Mouse (Mus musculus) thymus, adult 2 months (tissue): ENCODE measurements around the gene a. TPM values are rescaled to one million over a fixed set of nuclear protein-coding genes. Genes with fewer than 3 reads are reported as not detected.

ENCODE experiments used
- DNase-seq: peaks from one replicate; pipeline ENCODE4 v3.0.0; 2021
- H3K27ac ChIP-seq: fragments of 200-500 bp; 2 replicates; pipeline ENCODE4 v1.5.1; 2012; ENCODE audit warnings: low read length, control low read depth; ENCODE audit not compliant: control insufficient read depth, insufficient read depth
- H3K27me3 ChIP-seq: fragments of 200-500 bp; 2 replicates; pipeline ENCODE4 v1.6.1; 2012; ENCODE audit warnings: mild to moderate bottlenecking, low read length, moderate library complexity, mixed read lengths; ENCODE audit not compliant: control insufficient read depth, insufficient read depth
- H3K36me3 ChIP-seq: fragments of 200-500 bp; 2 replicates; pipeline ENCODE4 v1.6.1; 2012; ENCODE audit warnings: mild to moderate bottlenecking, low read length, moderate library complexity; ENCODE audit not compliant: control insufficient read depth, insufficient read depth
- H3K4me1 ChIP-seq: fragments of 200-500 bp; replicated peaks from 2 replicates; pipeline ENCODE4 v1.6.1; 2012; ENCODE audit warnings: low read length; ENCODE audit not compliant: control insufficient read depth, insufficient read depth
- H3K4me3 ChIP-seq: fragments of 200-500 bp; 2 replicates; pipeline ENCODE4 v1.5.1; 2012; ENCODE audit warnings: mild to moderate bottlenecking, low read length, control low read depth, moderate library complexity; ENCODE audit not compliant: control insufficient read depth, insufficient read depth
- CTCF ChIP-seq: fragments of 200-500 bp; IDR thresholded peaks from 2 replicates; pipeline ENCODE4 v1.5.1; 2012; ENCODE audit warnings: mild to moderate bottlenecking, control low read depth, low read length, moderate library complexity, borderline replicate concordance; ENCODE audit not compliant: control insufficient read depth, poor library complexity, insufficient read depth; ENCODE audit errors: extremely low read depth
- POLR2A ChIP-seq: fragments of 200-500 bp; IDR thresholded peaks from 2 replicates; pipeline ENCODE4 v1.6.1; 2012; ENCODE audit warnings: mild to moderate bottlenecking, low read length, control low read depth, moderate library complexity; ENCODE audit not compliant: control insufficient read depth, poor library complexity, insufficient read depth; ENCODE audit errors: extremely low read depth
- WGBS: fragments of 180-500 bp; shearing (Covaris S2); methylation state at CpG from one replicate; pipeline ENCODE4 v1.1.7; 2018; 5-methylcytosine and 5-hydroxymethylcytosine counted together
- polyA plus RNA-seq: library from polyadenylated mRNA; depleted of rRNA; stranded (reverse); fragments of >200 nt; gene quantifications from 2 replicates; pipeline ENCODE4 v1.2.3, GENCODE M21; 2012

a gene
- polyA plus RNA-seq, 1 experiment: 4.7 TPM

DNA sequence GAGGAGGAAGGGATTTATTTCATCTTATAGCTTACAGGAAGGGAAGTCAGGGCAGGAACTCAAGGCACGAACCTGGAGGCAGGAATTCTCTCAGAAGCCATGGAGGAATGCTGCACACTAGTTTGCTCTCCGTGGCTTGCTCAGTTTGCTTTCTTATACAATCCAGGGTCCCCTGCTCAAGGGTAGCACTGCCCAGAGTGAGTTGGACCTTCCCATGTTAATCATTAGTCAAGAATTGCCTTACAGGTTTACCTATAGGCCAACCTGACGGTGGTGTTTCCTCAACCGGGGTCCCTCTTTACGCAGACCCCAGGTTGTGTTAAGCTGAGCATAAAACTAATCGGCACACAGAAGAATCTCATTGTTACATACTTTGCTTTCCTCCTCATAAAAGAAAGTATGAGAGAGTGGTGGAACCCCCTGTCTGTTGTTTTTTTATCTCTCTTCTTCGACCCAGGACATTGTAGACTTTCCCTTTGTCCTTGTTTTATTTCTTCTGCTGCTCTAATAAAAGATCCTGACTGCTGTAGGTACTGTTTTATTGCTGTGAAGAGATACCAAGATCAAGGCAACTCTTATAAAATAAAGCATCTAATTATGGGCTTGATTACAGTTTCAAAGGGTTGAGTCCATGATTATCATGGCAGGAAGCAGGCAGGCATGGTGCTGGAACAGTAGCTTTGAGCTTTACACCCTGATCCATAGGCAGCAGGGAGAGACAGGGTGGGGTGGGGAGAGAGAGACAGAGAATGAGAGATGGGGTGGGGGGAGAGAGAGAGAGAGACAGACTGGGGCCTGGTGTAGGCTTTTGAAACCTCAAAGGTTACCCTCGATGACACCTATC is 146.6 kb downstream of the a start:
- Histone ChIP-seq H3K27ac (no peak overlapping the region), H3K27me3 (no peaks in the 10 kb centered on the region), H3K36me3 (no peaks in the 10 kb centered on the region), H3K4me3 (no peak overlapping the region), H3K4me1 (no peaks in the 10 kb centered on the region)
- DNase-seq: no peak
- TF ChIP-seq CTCF: no peak
- TF ChIP-seq POLR2A: no peak
- WGBS: 92% methylated on average over 8 of the region's 8 CpGs

DNA sequence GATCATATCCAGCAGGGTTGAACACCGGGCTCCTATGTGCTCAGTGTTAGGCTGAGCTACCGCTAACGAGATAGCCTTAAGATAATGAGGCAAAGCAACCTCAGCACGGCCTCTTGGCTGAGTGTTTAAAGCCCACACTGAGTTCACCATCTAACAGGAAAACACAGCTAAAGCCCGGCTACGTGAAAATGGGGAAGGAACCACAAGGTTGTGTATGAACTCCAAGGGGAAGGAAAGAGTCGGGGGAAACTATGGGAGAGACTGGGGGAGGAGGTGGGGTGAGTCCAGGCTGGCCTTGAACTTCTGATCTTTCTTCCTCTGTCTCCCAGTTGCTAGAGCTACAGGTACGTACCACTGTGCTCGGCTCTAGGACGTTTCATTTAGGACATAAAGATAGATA is 150.8 kb downstream of the a start:
- WGBS: 27% methylated on average over 10 of the region's 10 CpGs
- Histone ChIP-seq H3K4me3 (no peak overlapping the region), H3K27ac (no peak overlapping the region), H3K36me3 (no peaks in the 10 kb centered on the region), H3K4me1 (no peaks in the 10 kb centered on the region), H3K27me3 (no peaks in the 10 kb centered on the region)
- TF ChIP-seq POLR2A (no peak), CTCF (no peak)
- no peak for DNase-seq

DNA sequence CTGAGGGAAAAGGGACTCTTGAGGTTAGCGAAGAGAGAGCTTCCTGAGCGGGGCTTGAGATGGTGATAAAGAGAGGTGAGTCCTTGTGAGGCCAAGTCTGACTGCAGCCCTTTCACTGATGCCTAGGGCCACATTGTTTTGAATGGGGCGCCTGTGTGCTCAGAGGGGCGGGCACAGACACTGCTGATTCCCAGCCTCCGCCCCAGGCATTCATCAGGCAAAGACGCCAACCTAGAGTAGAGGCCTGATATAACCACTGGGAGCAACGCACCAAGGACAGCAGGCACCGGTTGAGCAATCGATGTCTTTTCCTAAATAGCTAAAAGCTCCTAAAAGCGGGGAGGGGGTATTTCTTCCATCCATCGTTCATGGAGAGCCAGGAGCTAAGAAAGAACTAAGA is 151.3 kb downstream of the a start:
- no peaks in the 10 kb centered on the region for H3K4me1 ChIP-seq
- WGBS: 92% methylated on average over 11 of the region's 11 CpGs
- no peaks in the 10 kb centered on the region for H3K27me3 ChIP-seq
- no peak for DNase-seq
- H3K27ac ChIP-seq: no peak overlapping the region
- TF ChIP-seq CTCF (no peak), POLR2A (no peak)
- H3K4me3 ChIP-seq: no peak overlapping the region
- H3K36me3 ChIP-seq: no peaks in the 10 kb centered on the region

DNA sequence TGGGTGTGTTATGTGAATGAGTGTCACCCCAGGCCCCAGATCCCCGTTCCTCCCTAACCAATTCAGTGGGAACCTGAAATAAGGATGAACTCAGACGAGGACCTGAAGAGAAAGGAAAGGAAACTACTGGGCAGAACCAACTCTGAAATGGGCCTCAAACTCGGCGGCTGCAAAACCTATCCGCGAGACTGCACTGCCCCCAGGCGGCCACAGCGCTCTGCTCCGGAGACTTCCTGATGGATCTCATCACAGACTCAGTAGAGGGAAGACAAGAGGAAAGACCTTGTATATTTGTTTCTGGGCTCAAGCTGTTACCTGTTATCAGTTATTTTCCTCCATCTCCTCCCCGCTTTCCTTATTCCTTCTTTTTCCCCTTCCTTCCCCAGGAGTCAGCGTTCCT is 151.9 kb downstream of the a start:
- WGBS: 34% methylated on average over 11 of the region's 11 CpGs
- Histone ChIP-seq H3K4me3 (no peak overlapping the region), H3K4me1 (no peaks in the 10 kb centered on the region), H3K27ac (no peak overlapping the region), H3K27me3 (no peaks in the 10 kb centered on the region), H3K36me3 (no peaks in the 10 kb centered on the region)
- peak; percentile 75 for DNase-seq
- TF ChIP-seq POLR2A: no peak
- peak; percentile 69; the same call in 1 of the 2 replicates for TF ChIP-seq CTCF

DNA sequence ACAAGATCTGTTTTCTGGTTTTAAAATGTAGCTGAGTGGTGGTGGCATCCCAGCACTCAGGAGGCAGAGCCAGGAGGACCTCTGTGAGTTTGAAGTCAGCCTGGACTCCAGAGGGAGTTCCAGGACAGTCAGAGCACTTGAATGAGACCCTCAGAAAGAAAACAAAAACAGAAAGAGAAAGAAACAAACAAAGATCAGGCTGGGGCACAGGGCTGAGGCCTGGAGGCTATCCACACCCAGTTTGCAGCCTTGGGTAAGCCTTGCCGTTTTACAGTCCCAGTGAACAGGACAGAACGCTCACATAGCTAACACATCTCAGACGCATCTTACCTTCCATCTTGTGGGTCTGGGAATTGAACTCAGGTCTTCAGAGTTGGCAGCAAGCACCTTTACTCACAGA is 155.7 kb downstream of the a start:
- Histone ChIP-seq H3K4me1 (no peaks in the 10 kb centered on the region), H3K27me3 (no peaks in the 10 kb centered on the region), H3K4me3 (no peak overlapping the region), H3K36me3 (no peaks in the 10 kb centered on the region), H3K27ac (no peak overlapping the region)
- 97% methylated on average over 3 of the region's 3 CpGs for WGBS
- no peak for TF ChIP-seq POLR2A
- TF ChIP-seq CTCF: no peak
- no peak for DNase-seq

DNA sequence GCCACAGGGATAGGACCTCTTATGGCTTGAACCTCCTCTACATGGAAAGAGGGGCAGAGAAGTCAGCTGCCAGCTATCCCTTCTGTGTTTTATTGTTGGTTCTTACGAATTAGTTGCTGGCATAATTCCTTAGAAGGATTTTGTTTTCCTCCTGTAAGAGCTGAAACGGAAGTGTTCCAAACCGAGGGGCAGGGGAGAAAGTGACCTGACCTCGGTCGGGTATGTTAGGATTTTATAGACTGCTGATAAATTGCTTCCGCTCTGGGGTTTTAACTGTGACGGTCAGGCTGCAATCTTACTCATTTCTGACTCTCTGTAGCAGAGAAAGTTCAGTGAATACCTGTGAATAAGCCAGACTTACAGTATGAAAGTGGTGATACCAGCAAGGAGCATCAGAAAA is 158.2 kb downstream of the a start:
- H3K4me1 ChIP-seq: no peaks in the 10 kb centered on the region
- no peaks in the 10 kb centered on the region for H3K36me3 ChIP-seq
- no peak for TF ChIP-seq CTCF
- no peak for TF ChIP-seq POLR2A
- no peak for DNase-seq
- no peaks in the 10 kb centered on the region for H3K27me3 ChIP-seq
- 83% methylated on average over 7 of the region's 7 CpGs for WGBS
- no peak overlapping the region for H3K27ac ChIP-seq
- no peak overlapping the region for H3K4me3 ChIP-seq
